Mouse (Mus musculus) MEL (cell line): ENCODE measurements around the gene Cmklr1. TPM values are rescaled to one million over a fixed set of nuclear protein-coding genes. Genes with fewer than 3 reads are reported as not detected.

ENCODE experiments used
- DNase-seq: peaks from one replicate; pipeline ENCODE4 v3.0.0; 2011; ENCODE audit warnings: low read depth, low spot score
- H3K27ac ChIP-seq: 2 replicates; pipeline ENCODE4 v1.5.1; 2012; ENCODE audit warnings: low read depth, mild to moderate bottlenecking, control low read depth, low read length, moderate library complexity; ENCODE audit not compliant: control insufficient read depth
- H3K27me3 ChIP-seq, 2 experiments: fragments of 150-350 bp in 1 of 2; sonication (generic) in 1 of 2; 2 replicates each; pipeline ENCODE4 v1.6.1; 2012; ENCODE audit warnings: low read length in 2 of 2, mild to moderate bottlenecking in 2 of 2, improper control_type of control experiment in 1 of 2, moderate library complexity in 1 of 2; ENCODE audit not compliant: insufficient read depth in 2 of 2, control insufficient read depth in 1 of 2
- H3K36me3 ChIP-seq, 2 experiments: 2 replicates each; pipeline ENCODE4 v1.6.1; 2012 to 2014; ENCODE audit warnings: low read length in 2 of 2, improper control_type of control experiment in 1 of 2, inconsistent platforms in 1 of 2, mild to moderate bottlenecking in 1 of 2; ENCODE audit not compliant: insufficient read depth in 2 of 2, control insufficient read depth in 1 of 2
- H3K4me1 ChIP-seq, 2 experiments: fragments of 150-350 bp in 1 of 2; sonication (generic) in 1 of 2; 2 replicates each; pipeline ENCODE4 v1.6.1; 2012; ENCODE audit warnings: low read length in 2 of 2, improper control_type of control experiment in 1 of 2, mild to moderate bottlenecking in 1 of 2; ENCODE audit not compliant: insufficient read depth in 2 of 2, control insufficient read depth in 1 of 2
- H3K4me3 ChIP-seq, 2 experiments: fragments of 150-350 bp in 1 of 2; sonication (generic) in 1 of 2; 2 replicates each; pipeline ENCODE4 v1.5.1; 2012; ENCODE audit warnings: low read depth in 2 of 2, low read length in 2 of 2, mild to moderate bottlenecking in 2 of 2, moderate library complexity in 2 of 2, control low read depth in 1 of 2, improper control_type of control experiment in 1 of 2; ENCODE audit not compliant: control insufficient read depth in 1 of 2, insufficient read depth in 1 of 2
- H3K79me2 ChIP-seq: 2 replicates; pipeline ENCODE4 v1.6.1; 2012; ENCODE audit warnings: mild to moderate bottlenecking, low read length, moderate library complexity; ENCODE audit not compliant: control insufficient read depth, poor library complexity, insufficient read depth
- H3K9ac ChIP-seq: 2 replicates; pipeline ENCODE4 v1.6.1; 2012; ENCODE audit warnings: low read depth, mild to moderate bottlenecking, control low read depth, low read length, moderate library complexity; ENCODE audit not compliant: control insufficient read depth, poor library complexity, severe bottlenecking
- H3K9me3 ChIP-seq: fragments of 150-350 bp; sonication (generic); replicated peaks from 2 replicates; pipeline ENCODE4 v1.6.1; 2012; ENCODE audit warnings: mild to moderate bottlenecking, low read length, improper control_type of control experiment, moderate library complexity; ENCODE audit not compliant: insufficient read depth
- CHD1 ChIP-seq: IDR thresholded peaks from 2 replicates; pipeline ENCODE4 v1.6.1; 2012; ENCODE audit warnings: low read depth, mild to moderate bottlenecking, inconsistent platforms, low read length, improper control_type of control experiment
- CHD2 ChIP-seq: IDR thresholded peaks from 2 replicates; pipeline ENCODE4 v1.6.1; 2011; ENCODE audit warnings: low read length, improper control_type of control experiment
- ETS1 ChIP-seq: IDR thresholded peaks from 2 replicates; pipeline ENCODE4 v1.6.1; 2012; ENCODE audit warnings: low read depth, mild to moderate bottlenecking, inconsistent platforms, low read length, improper control_type of control experiment, moderate library complexity
- JUND ChIP-seq: IDR thresholded peaks from 2 replicates; pipeline ENCODE4 v1.6.1; 2011; ENCODE audit warnings: low read depth, mild to moderate bottlenecking, improper control_type of control experiment, low read length
- MAX ChIP-seq: IDR thresholded peaks from 2 replicates; pipeline ENCODE4 v1.6.1; 2011; ENCODE audit warnings: low read length, improper control_type of control experiment
- NELFE ChIP-seq: IDR thresholded peaks from 2 replicates; pipeline ENCODE4 v1.6.1; 2011; ENCODE audit warnings: low read depth, low read length, improper control_type of control experiment
- RAD21 ChIP-seq: IDR thresholded peaks from 2 replicates; pipeline ENCODE4 v1.6.1; 2011; ENCODE audit warnings: mild to moderate bottlenecking, low read depth, low read length, improper control_type of control experiment
- RCOR1 ChIP-seq: IDR thresholded peaks from 2 replicates; pipeline ENCODE4 v1.6.1; 2012; ENCODE audit warnings: low read depth, mild to moderate bottlenecking, inconsistent platforms, low read length, improper control_type of control experiment
- TBP ChIP-seq: IDR thresholded peaks from 2 replicates; pipeline ENCODE4 v1.8.0; 2011; ENCODE audit warnings: low read depth, low read length, improper control_type of control experiment
- TCF12 ChIP-seq: IDR thresholded peaks from 2 replicates; pipeline ENCODE4 v1.6.1; 2014; ENCODE audit warnings: low read depth, mild to moderate bottlenecking, inconsistent platforms, low read length, improper control_type of control experiment, moderate library complexity
- polyA plus RNA-seq, 2 experiments: library from polyadenylated mRNA; stranded (reverse) in 1 of 2; unstranded in 1 of 2; fragments of >175 nt in 1 of 2; fragments of >200 nt in 1 of 2; gene quantifications; 2 replicates each; pipeline versions ENCODE4 v1.2.1 to v1.2.4; 2012; ENCODE audit warnings: low replicate concordance in 2 of 2, low read depth in 1 of 2; ENCODE audit not compliant: insufficient read length in 2 of 2, insufficient read depth in 1 of 2, missing spikeins in 1 of 2
- total RNA-seq: library from RNA; depleted of rRNA; stranded (reverse); fragments of 300-350 nt; gene quantifications from 2 replicates; pipeline ENCODE4 v1.2.3, GENCODE M21; 2012; rRNA removed

Gene Cmklr1
- total and polyA plus RNA-seq, 3 experiments, result not detected

DNA sequence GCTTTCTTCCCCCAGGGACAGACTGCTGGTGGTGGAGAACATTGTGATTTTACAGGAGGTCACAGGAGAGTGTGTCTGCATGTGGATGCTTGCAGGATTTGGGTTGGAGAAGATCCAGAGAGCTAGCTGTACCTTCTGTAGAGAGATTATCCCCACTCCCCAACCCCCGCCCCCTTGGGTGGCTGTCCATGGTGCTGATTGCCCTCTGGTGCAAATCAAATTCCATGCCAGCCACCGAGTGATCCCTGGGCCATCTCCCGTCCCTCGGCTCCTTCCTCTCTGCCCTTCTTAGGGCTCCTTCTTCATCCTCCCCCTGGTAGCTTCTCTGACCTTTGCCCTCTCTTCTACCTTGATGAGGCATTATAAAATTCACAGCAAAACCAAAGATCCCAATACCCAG is 85.8 kb downstream of the Cmklr1 start:
- Histone ChIP-seq H3K27ac (no peak overlapping the region), H3K4me1 (no peaks in the 10 kb centered on the region), H3K79me2 (no peaks in the 10 kb centered on the region), H3K9ac (no peak overlapping the region), H3K4me3 (no peak overlapping the region), H3K27me3 (no peaks in the 10 kb centered on the region), H3K9me3 (no peaks in the 10 kb centered on the region), H3K36me3 (no peaks in the 10 kb centered on the region)
- no peak for TF ChIP-seq ETS1
- TF ChIP-seq RAD21, result no peak
- TF ChIP-seq TBP, result no peak
- no peak for TF ChIP-seq MAX
- no peak for TF ChIP-seq NELFE
- no peak for TF ChIP-seq JUND
- no peak for TF ChIP-seq RCOR1
- TF ChIP-seq CHD1, result no peak
- TF ChIP-seq TCF12, result no peak
- no peak for TF ChIP-seq CHD2
- no peak for DNase-seq

Other genes with a start within 250 kb of the Cmklr1 start
- not detected in 2 replicates for gene Wscd2, start 160.1 kb downstream of the Cmklr1 start, total RNA-seq
- not detected for gene Wscd2, start 160.1 kb downstream of the Cmklr1 start, polyA plus RNA-seq
- gene 1700069L16Rik, start 74.3 kb upstream of the Cmklr1 start, total RNA-seq, result not detected in 2 replicates
- gene 1700069L16Rik, start 74.3 kb upstream of the Cmklr1 start, polyA plus RNA-seq, result not detected
- gene Ficd, start 85.4 kb upstream of the Cmklr1 start, total RNA-seq, result 1.8 and 2.5 TPM in 2 replicates
- 1 to 10 TPM in 1 of 2 experiments, not detected in 1; 2.7 TPM for gene Ficd, start 85.4 kb upstream of the Cmklr1 start, polyA plus RNA-seq
- 38.5 and 41.4 TPM in 2 replicates for gene Sart3, start 122.1 kb upstream of the Cmklr1 start, total RNA-seq
- 10 to 100 TPM in 1 of 2 experiments, not detected in 1; 74.4 TPM for gene Sart3, start 122.1 kb upstream of the Cmklr1 start, polyA plus RNA-seq
- 84.1 and 95.7 TPM in 2 replicates for gene Iscu, start 122.3 kb upstream of the Cmklr1 start, total RNA-seq
- 100 to 1,000 TPM in 1 of 2 experiments, not detected in 1; 150 TPM for gene Iscu, start 122.3 kb upstream of the Cmklr1 start, polyA plus RNA-seq
- gene Tmem119, start 150.1 kb upstream of the Cmklr1 start, total RNA-seq, result not detected in 2 replicates
- under 1 TPM in 1 of 2 experiments, not detected in 1; 0.13 TPM for gene Tmem119, start 150.1 kb upstream of the Cmklr1 start, polyA plus RNA-seq
- gene Selplg, start 182.2 kb upstream of the Cmklr1 start, total RNA-seq, result 24.2 and 29.1 TPM in 2 replicates
- 10 to 100 TPM in 1 of 2 experiments, not detected in 1; 48.2 TPM for gene Selplg, start 182.2 kb upstream of the Cmklr1 start, polyA plus RNA-seq